Mouse (Mus musculus): ENCODE measurements at regions not wholly inside any gene's neighbourhood (a gene's known extent, or its start where the extent isn't known, plus 50 kb on each side); places are given as distances from the start of the nearest gene placed in this dataset.
A peak's percentile ranks its signal among the peaks of the same experiment; 100 is the strongest.

- no peak for DNase-seq
Observed at GRCm38 (mm10) chr12:109662179-109662578, 62.0 kb upstream of the Rtl1 start.

GRCm38 (mm10) chr12:109674766-109675165 is 74.6 kb upstream of the Rtl1 start:
- DNase-seq = no peak

GRCm38 (mm10) chr12:109694046-109694445 is 93.9 kb upstream of the Rtl1 start:
- DNase-seq = no peak

GRCm38 (mm10) chr12:109694801-109695430 is 94.8 kb upstream of the Rtl1 start:
- DNase-seq = peak; percentile 69

- DNase-seq = no peak
Observed at GRCm38 (mm10) chr12:109706820-109707219, 106.7 kb upstream of the Rtl1 start.

- peak; percentile 2 for DNase-seq
Observed at GRCm38 (mm10) chr12:109709661-109710060, 109.5 kb upstream of the Rtl1 start.

GRCm38 (mm10) chr12:109711392-109711791 is 111.3 kb upstream of the Rtl1 start:
- DNase-seq = peak; percentile 1

- DNase-seq = peak; percentile 8
Observed at GRCm38 (mm10) chr12:109711946-109712345, 111.8 kb upstream of the Rtl1 start.

- DNase-seq = peak; percentile 3
Observed at GRCm38 (mm10) chr12:109712386-109712785, 112.3 kb upstream of the Rtl1 start.

GRCm38 (mm10) chr12:109713041-109713440 is 112.9 kb upstream of the Rtl1 start:
- DNase-seq = no peak

- no peak for DNase-seq
Observed at GRCm38 (mm10) chr12:109714061-109714460, 113.9 kb upstream of the Rtl1 start.

GRCm38 (mm10) chr12:109716991-109717390 is 116.9 kb upstream of the Rtl1 start:
- no peak for DNase-seq

GRCm38 (mm10) chr12:109718036-109718435 is 117.9 kb upstream of the Rtl1 start:
- no peak for DNase-seq

- no peak for DNase-seq
Observed at GRCm38 (mm10) chr12:109738201-109738600, 138.1 kb upstream of the Rtl1 start.

GRCm38 (mm10) chr12:109738911-109739310 is 138.8 kb upstream of the Rtl1 start:
- no peak for DNase-seq

- peak; percentile 3 for DNase-seq
Observed at GRCm38 (mm10) chr12:109742486-109742885, 142.4 kb upstream of the Rtl1 start.

GRCm38 (mm10) chr12:109743036-109743650 is 143.0 kb upstream of the Rtl1 start:
- DNase-seq = peak; percentile 3

- DNase-seq = peak; percentile 2
Observed at GRCm38 (mm10) chr12:109744186-109744585, 144.1 kb upstream of the Rtl1 start.

- peak; percentile 13 for DNase-seq
Observed at GRCm38 (mm10) chr12:109745731-109746484, 145.8 kb upstream of the Rtl1 start.

- DNase-seq = peak; percentile 1
Observed at GRCm38 (mm10) chr12:109747201-109747600, 147.1 kb upstream of the Rtl1 start.

- DNase-seq = peak; percentile 5
Observed at GRCm38 (mm10) chr12:109747776-109748175, 147.6 kb upstream of the Rtl1 start.

GRCm38 (mm10) chr12:109748326-109749059 is 148.4 kb upstream of the Rtl1 start:
- peak; percentile 7 for DNase-seq

- no peak for DNase-seq
Observed at GRCm38 (mm10) chr12:109749256-109749655, 149.1 kb upstream of the Rtl1 start.

All from gastrocnemius, postnatal 10 days (tissue).